Mouse (Mus musculus) cortical plate, adult 2 months (tissue): ENCODE measurements around the gene Map3k20. TPM values are rescaled to one million over a fixed set of nuclear protein-coding genes. Genes with fewer than 3 reads are reported as not detected.

Source experiments
- H3K27ac ChIP-seq: fragments of 200-500 bp; 2 replicates; pipeline ENCODE4 v1.5.1; 2012; ENCODE audit warnings: low read length, control low read depth, inconsistent platforms; ENCODE audit not compliant: insufficient read depth
- H3K4me1 ChIP-seq: fragments of 200-500 bp; 2 replicates; pipeline ENCODE4 v1.6.1; 2011; ENCODE audit warnings: low read length; ENCODE audit not compliant: control insufficient read depth, insufficient read depth
- H3K4me3 ChIP-seq: fragments of 200-500 bp; 2 replicates; pipeline ENCODE4 v1.5.1; 2011; ENCODE audit warnings: mild to moderate bottlenecking, low read length, control low read depth; ENCODE audit not compliant: insufficient read depth
- CTCF ChIP-seq: fragments of 200-500 bp; IDR thresholded peaks from 2 replicates; pipeline ENCODE4 v1.5.1; 2011; ENCODE audit warnings: mild to moderate bottlenecking, control low read depth, low read length; ENCODE audit not compliant: insufficient read depth; ENCODE audit errors: extremely low read depth
- POLR2A ChIP-seq: fragments of 200-500 bp; IDR thresholded peaks from 2 replicates; pipeline ENCODE4 v1.6.1; 2011; ENCODE audit warnings: mild to moderate bottlenecking, low read length, control low read depth; ENCODE audit not compliant: insufficient read depth; ENCODE audit errors: extremely low read depth
- polyA plus RNA-seq: library from polyadenylated mRNA; depleted of rRNA; stranded (reverse); fragments of >200 nt; gene quantifications from 2 replicates; pipeline ENCODE4 v1.2.3, GENCODE M21; 2012

Map3k20 gene
- polyA plus RNA-seq, 1 experiment: 5.7 TPM

DNA sequence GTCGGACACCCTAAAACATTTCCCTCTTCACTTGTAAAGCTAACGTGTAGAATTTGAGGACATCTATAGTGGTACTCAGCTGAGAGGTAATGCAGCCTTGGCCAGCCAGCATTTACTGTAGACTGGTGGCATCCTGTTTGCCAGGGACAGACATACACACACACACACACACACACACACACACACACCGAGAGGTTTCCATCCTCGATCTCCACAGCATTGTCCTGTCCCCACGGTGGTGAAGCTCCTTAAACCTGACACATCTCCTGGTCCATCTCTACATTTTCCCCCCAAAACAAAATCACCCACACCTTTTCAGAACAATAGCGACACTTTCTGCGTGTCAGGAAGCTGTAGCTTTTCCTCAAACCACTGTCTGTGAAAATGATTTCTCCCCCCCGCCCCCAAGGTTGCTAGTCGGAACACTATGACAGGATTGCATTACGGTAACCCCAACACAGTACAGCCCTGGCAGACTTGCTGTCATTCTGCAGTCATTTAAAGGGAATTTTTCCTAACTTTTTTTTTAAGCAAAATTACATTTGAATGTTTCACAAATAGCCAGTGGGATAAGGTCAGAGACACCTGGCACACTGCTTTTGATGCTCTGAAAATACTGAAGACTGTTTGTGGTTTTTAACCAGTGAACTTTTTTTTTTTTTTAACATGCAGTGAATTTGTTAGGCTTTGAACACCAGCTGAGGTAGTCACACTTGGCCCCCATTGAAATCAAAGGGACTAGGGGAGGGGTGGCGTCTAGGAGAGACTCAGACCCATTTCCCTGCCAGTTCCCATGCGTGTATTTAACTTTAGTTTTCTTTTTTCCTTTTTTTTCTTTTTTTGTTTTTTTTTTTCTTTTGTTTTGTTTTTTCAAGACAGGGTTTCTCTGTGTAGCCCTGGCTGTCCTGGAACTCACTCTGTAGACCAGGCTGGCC is 120.5 kb downstream of the Map3k20 start:
- Histone ChIP-seq H3K27ac (no peak overlapping the region), H3K4me1 (no peaks in the 10 kb centered on the region), H3K4me3 (no peak overlapping the region)
- TF ChIP-seq POLR2A (no peak), CTCF (no peak)

DNA sequence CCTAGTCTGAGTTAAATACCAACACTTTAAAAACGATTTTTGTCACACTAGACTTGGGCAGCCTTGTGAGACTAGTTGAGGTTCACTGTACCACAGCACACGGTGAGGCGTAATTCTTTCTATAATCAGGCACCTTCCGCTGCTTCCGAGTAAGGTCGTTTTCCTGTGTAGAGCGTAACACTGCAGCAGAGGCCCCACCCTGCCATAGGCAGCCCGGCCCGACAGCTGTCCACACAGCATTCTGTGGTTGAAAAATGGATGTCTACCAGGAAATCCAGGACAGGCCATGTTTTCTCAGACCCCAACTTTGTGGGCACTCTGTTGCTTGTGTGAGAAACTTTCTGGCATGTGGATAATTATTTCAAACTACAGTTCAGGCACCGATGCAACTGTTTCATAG is 121.3 kb downstream of the Map3k20 start:
- no peak for TF ChIP-seq CTCF
- no peak for TF ChIP-seq POLR2A
- Histone ChIP-seq H3K4me1 (no peaks in the 10 kb centered on the region), H3K27ac (no peak overlapping the region), H3K4me3 (no peak overlapping the region)

GRCm38 (mm10) chr2:72407341-72408092 is 122.1 kb downstream of the Map3k20 start:
- no peak overlapping the region for H3K4me3 ChIP-seq
- TF ChIP-seq POLR2A (no peak), CTCF (no peak)
- no peaks in the 10 kb centered on the region for H3K4me1 ChIP-seq
- no peak overlapping the region for H3K27ac ChIP-seq

DNA sequence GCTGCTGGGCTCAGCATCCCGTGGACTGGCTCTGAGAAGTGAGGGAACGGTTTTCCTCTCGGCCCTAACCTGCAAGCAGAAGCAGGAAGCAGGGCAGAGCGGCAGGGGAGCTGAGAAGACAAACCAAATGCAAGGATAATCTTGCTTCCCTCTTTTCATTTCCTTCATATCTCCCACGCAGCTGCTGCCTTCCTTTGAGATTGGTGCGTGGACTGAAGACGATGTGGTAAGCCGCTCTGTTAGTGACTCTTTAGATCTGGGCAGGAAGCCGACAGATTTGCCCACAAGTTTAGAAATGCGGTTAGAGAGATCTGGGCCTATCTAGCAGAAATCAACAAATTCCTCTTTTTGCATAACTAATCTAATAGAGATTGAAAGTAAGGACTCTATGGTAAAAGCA is 124.5 kb downstream of the Map3k20 start:
- Histone ChIP-seq H3K4me1 (no peaks in the 10 kb centered on the region), H3K27ac (no peak overlapping the region), H3K4me3 (no peak overlapping the region)
- TF ChIP-seq POLR2A: no peak
- TF ChIP-seq CTCF: no peak

GRCm38 (mm10) chr2:72412266-72412665 is 126.8 kb downstream of the Map3k20 start:
- TF ChIP-seq CTCF: no peak
- TF ChIP-seq POLR2A: no peak
- Histone ChIP-seq H3K4me3 (no peak overlapping the region), H3K27ac (no peak overlapping the region), H3K4me1 (no peaks in the 10 kb centered on the region)

DNA sequence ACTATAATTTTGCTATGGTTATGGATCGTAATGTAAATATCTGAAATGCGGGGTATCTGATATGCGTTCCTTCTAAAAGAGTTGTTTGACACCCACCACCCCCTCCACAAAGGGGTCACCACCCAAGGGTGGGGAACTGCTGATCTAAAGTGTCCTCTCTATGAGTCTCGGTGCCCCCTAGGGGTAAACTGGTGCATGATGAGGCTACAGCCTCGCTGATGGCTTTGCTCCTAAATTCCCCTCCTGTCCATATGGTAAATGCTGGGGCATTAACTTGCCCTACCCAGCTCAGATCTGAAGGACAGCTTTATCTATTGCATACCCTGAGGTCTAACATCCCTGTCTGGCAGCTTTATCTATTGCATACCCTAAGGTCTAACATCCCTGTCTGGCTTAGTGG is 130.0 kb downstream of the Map3k20 start:
- Histone ChIP-seq H3K27ac (no peak overlapping the region), H3K4me1 (no peaks in the 10 kb centered on the region), H3K4me3 (no peak overlapping the region)
- TF ChIP-seq POLR2A (no peak), CTCF (no peak)

DNA sequence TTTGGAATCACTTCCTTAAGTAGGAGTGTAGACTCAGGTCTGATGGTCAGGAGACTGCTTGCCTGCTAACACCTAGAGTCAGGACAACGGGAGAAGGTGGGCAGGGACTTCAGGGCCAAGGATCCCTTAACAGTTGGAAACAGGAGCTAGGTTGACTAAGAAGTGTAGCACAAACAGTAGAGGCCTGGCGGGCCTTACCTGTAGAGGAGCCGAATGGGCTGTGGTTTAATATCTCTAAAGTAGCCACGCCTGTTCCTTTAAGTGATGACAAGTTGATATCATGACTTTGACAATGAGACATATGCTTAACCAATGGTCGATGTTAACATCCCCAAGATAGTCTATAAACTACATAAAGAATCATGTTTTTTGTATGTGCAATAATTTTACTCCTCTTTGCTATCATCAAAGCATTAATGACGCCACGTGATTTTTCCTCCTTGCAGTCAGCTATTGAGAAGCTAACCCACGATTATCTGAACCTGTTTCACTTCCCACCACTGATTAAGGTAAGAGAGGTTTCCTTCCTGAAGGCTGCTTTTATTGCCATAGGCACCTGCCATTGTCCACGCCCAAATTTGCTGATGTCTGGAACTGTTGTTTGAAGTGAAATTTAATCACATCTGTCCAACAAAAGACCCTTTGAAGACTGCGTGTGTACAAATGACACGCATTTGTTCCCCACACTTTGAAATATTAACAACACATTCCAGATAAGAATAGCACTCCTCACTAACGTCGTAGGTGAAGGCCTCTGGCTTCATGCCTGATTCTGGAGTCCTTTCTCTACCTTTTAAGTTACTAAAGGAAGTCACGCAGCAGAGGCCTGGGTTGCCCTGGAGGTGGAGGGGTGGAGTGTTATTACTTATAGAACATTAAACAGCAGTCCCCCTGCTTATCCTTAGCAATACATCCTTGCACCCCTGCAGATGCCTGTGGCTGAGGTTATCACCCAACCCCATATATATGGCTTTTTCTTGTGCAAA is 131.0 kb downstream of the Map3k20 start:
- TF ChIP-seq POLR2A: no peak
- no peak for TF ChIP-seq CTCF
- no peaks in the 10 kb centered on the region for H3K4me1 ChIP-seq

DNA sequence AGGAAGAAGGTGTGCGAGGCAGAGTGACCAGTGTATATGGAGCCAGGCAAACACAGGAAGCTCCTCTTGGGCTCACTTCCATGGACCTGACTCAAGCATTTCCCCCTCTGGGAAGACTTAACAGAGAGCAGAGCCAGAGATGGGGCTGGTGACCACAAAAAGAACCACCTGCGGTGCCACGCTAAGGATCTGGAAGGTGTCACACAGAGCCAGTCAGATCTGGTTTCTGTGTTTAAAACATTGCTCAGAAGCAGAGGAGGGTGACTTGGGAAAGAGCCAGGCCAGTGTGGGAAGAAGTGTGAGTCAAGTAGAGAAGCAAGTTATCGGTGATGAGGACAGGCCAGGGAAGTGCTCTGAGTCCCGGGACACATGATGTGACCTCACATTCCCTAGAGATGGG is 135.1 kb downstream of the Map3k20 start:
- H3K4me3 ChIP-seq: no peak overlapping the region
- TF ChIP-seq POLR2A: no peak
- no peak for TF ChIP-seq CTCF
- no peak overlapping the region for H3K27ac ChIP-seq
- no peaks in the 10 kb centered on the region for H3K4me1 ChIP-seq

More for the DNA sequence above, 131.0 kb downstream of the Map3k20 start:
- H3K4me3 ChIP-seq: no peak overlapping the region
- H3K27ac ChIP-seq: no peak overlapping the region

DNA sequence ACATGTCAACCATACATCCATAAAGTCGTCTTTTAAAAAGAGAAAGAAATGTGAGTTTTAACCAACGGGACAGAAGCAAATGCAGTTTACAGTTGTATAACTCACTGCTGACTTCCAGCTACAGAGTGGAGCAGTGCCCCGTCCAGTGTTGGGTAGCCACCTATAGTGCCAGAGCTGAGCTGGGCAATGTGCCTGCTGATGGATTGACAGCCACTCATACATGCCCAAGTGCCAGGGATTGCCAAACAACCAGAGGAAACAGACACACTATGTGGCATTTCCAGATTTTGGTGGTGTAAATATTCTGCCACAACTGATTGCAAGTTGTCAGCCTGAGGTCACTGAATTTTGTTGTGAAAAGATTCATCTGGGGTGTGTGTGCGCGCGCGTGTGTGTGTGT is 139.2 kb downstream of the Map3k20 start:
- H3K4me1 ChIP-seq: no peaks in the 10 kb centered on the region; the same call in 1 of the 2 replicates
- no peak for TF ChIP-seq CTCF
- H3K4me3 ChIP-seq: no peak overlapping the region
- no peak overlapping the region for H3K27ac ChIP-seq
